Comparison of ENCODE assay signal across 23 mouse cellular contexts in the genomic region with DNA sequence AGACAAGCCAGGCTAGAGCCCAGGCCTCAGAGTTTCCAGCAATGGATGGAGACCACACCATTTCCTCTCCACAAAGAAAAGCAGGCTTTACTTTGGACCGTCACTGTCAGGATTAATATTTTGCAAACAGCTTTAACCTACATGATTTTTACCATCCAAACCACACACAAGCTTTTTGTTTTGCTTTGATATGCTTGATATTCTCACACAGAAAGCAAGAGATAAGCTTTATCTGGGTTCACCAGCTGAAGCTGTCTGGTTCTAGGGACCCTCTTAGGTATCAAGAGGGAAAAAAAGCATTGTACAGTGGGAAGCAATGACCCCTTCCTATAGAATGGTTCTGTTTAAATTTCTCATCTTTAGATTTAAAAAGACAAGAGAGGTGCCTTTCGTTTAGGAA. TPM values are rescaled to one million over a fixed set of nuclear protein-coding genes. Genes with fewer than 3 reads are reported as not detected.
DNase-seq lines count a peak whose midpoint lies in the region; ATAC-seq lines count a peak whose summit lies in the region.
"Had no signal": no experiment of that assay in that cellular context is flagged by ENCODE, and none has a peak within 500 bp of the region (broad histone marks: within the 10 kb centered on the region; RNA-seq: fewer than 3 reads in every experiment).

No protein-coding gene starts in this region.

- H3K36me3 ChIP-seq in embryonic facial prominence, embryonic 12.5 days = peaks cover 58% of the 10 kb centered on the region
- peaks cover 84% of the 10 kb centered on the region for H3K36me3 ChIP-seq in embryonic facial prominence, embryonic 10.5 days (replicated peaks)
- peaks cover 29% of the 10 kb centered on the region for H3K36me3 ChIP-seq in neural tube, embryonic 14.5 days (ENCODE audit: control insufficient read depth, insufficient read depth, low read length)
- H3K36me3 ChIP-seq in neural tube, embryonic 15.5 days = peaks cover 47% of the 10 kb centered on the region

- 92% methylated on average over 2 of the region's 2 CpGs for WGBS in embryonic facial prominence, embryonic 12.5 days
- WGBS in embryonic facial prominence, embryonic 10.5 days = 97% methylated on average over 2 of the region's 2 CpGs
- 93% methylated on average over 2 of the region's 2 CpGs for WGBS in neural tube, embryonic 14.5 days
- 96% methylated on average over 2 of the region's 2 CpGs for WGBS in neural tube, embryonic 15.5 days

- H3K9ac ChIP-seq in embryonic facial prominence, embryonic 12.5 days = peak overlapping the region; percentile 10; the same call in 1 of the 2 replicates
- H3K9ac ChIP-seq in neural tube, embryonic 14.5 days (replicated peaks; ENCODE audit: low read depth, low read length) = 0 out of 2 replicates have a peak overlapping the region, but pooled peaks have one; percentile 1
- H3K9ac ChIP-seq in neural tube, embryonic 15.5 days (replicated peaks) = no peak overlapping the region
- H3K9ac ChIP-seq: embryonic facial prominence, embryonic 15.5 days; forebrain, embryonic 12.5 days had no signal

- no peak overlapping the region for H3K27ac ChIP-seq in embryonic facial prominence, embryonic 12.5 days
- H3K27ac ChIP-seq in embryonic facial prominence, embryonic 10.5 days (replicated peaks) = no peak overlapping the region
- H3K27ac ChIP-seq in neural tube, embryonic 14.5 days (ENCODE audit: low read depth, low read length) = no peak overlapping the region
- H3K27ac ChIP-seq in neural tube, embryonic 15.5 days (replicated peaks) = no peak overlapping the region
- H3K27ac ChIP-seq: embryonic facial prominence, embryonic 15.5 days; forebrain, embryonic 12.5 days had no signal

- H3K4me1 ChIP-seq in embryonic facial prominence, embryonic 12.5 days = peaks cover 37% of the 10 kb centered on the region
- H3K4me1 ChIP-seq in embryonic facial prominence, embryonic 10.5 days = peaks cover 46% of the 10 kb centered on the region
- peaks cover 4% of the 10 kb centered on the region; the same call in 1 of the 2 replicates for H3K4me1 ChIP-seq in neural tube, embryonic 14.5 days (ENCODE audit: control insufficient read depth, insufficient read depth, low read length)
- peaks cover 8% of the 10 kb centered on the region for H3K4me1 ChIP-seq in neural tube, embryonic 15.5 days

- H3K9me3 ChIP-seq in embryonic facial prominence, embryonic 12.5 days = no peaks in the 10 kb centered on the region
- no peaks in the 10 kb centered on the region for H3K9me3 ChIP-seq in embryonic facial prominence, embryonic 10.5 days
- no peaks in the 10 kb centered on the region for H3K9me3 ChIP-seq in neural tube, embryonic 14.5 days (ENCODE audit: control insufficient read depth, low read length)
- no peaks in the 10 kb centered on the region for H3K9me3 ChIP-seq in neural tube, embryonic 15.5 days (replicated peaks)
- H3K9me3 ChIP-seq: embryonic facial prominence, embryonic 15.5 days; forebrain, embryonic 10.5 days; forebrain, embryonic 12.5 days; G1E had no signal

- no peak for ATAC-seq in embryonic facial prominence, embryonic 12.5 days (ENCODE audit: insufficient number of reproducible peaks, insufficient read depth, low FRiP score, low TSS enrichment)
- no peak for ATAC-seq in neural tube, embryonic 14.5 days (ENCODE audit: low read depth)
- no peak for ATAC-seq in neural tube, embryonic 15.5 days (ENCODE audit: low FRiP score)
- ATAC-seq: CD4-positive, CD25-positive, alpha-beta regulatory T cell, adult 4 months; forebrain, embryonic 14.5 days; forebrain, embryonic 16.5 days had no signal

- no peak overlapping the region for H3K4me3 ChIP-seq in embryonic facial prominence, embryonic 12.5 days
- H3K4me3 ChIP-seq in embryonic facial prominence, embryonic 10.5 days = no peak overlapping the region
- H3K4me3 ChIP-seq in neural tube, embryonic 14.5 days (ENCODE audit: low read depth, low read length) = no peak overlapping the region
- no peak overlapping the region for H3K4me3 ChIP-seq in neural tube, embryonic 15.5 days (replicated peaks)
- H3K4me3 ChIP-seq: embryonic facial prominence, embryonic 15.5 days; erythroblast, embryonic 14.5 days; forebrain, embryonic 10.5 days; forebrain, embryonic 12.5 days had no signal

- no peak overlapping the region; the same call in 1 of the 2 replicates for H3K4me2 ChIP-seq in embryonic facial prominence, embryonic 12.5 days (replicated peaks)
- H3K4me2 ChIP-seq in neural tube, embryonic 14.5 days (ENCODE audit: low read depth, low read length) = no peak overlapping the region
- no peak overlapping the region for H3K4me2 ChIP-seq in neural tube, embryonic 15.5 days
- H3K4me2 ChIP-seq: embryonic facial prominence, embryonic 15.5 days; forebrain, embryonic 12.5 days had no signal

- DNase-seq in embryonic facial prominence, embryonic 10.5 days (ENCODE audit: low spot score) = no peak
- DNase-seq in embryo, embryonic 11 days = no peak
- DNase-seq: adrenal gland, adult 2 months; adrenal gland, postnatal 10 days; adrenal gland, postnatal 25 days; cerebellum, adult 11 months; cerebellum, adult 18-20 months; cerebellum, adult 8-10 months; cerebellum, adult 9-11 months; cerebellum, postnatal 14 days; cerebellum, postnatal 36 days had no signal

- H3K27me3 ChIP-seq in embryonic facial prominence, embryonic 12.5 days = no peaks in the 10 kb centered on the region
- H3K27me3 ChIP-seq in embryonic facial prominence, embryonic 10.5 days (replicated peaks; ENCODE audit: low read depth, poor library complexity, severe bottlenecking) = no peaks in the 10 kb centered on the region
- no peaks in the 10 kb centered on the region for H3K27me3 ChIP-seq in neural tube, embryonic 14.5 days (ENCODE audit: control insufficient read depth, insufficient read depth, low read length)
- no peaks in the 10 kb centered on the region for H3K27me3 ChIP-seq in neural tube, embryonic 15.5 days (replicated peaks)
- H3K27me3 ChIP-seq: CH12.LX; embryonic facial prominence, embryonic 15.5 days; forebrain, embryonic 12.5 days had no signal

RNA-seq across cellular contexts. Expression of a gene that starts 56.2 kb away (rescaled TPM):
- polyA plus RNA-seq in embryonic facial prominence, embryonic 12.5 days (2016; fragmentation: Nextera tagmentation; extraction: Ambion mirVana) = 58.0 and 60.0 TPM in 2 replicates
- polyA plus RNA-seq in embryonic facial prominence, embryonic 10.5 days (2016; fragmentation: Nextera tagmentation; extraction: Ambion mirVana) = 52.6 and 54.6 TPM in 2 replicates
- polyA plus RNA-seq in neural tube, embryonic 14.5 days (2014; fragmentation: Nextera tagmentation; extraction: Ambion mirVana) = 30.4 and 38.6 TPM in 2 replicates
- 34.5 and 36.5 TPM in 2 replicates for polyA plus RNA-seq in neural tube, embryonic 15.5 days (2015; fragmentation: Nextera tagmentation; extraction: Ambion mirVana)
